Mouse (Mus musculus) G1E (cell line): ENCODE data around the gene Fcna. TPM values are rescaled to one million over a fixed set of nuclear protein-coding genes. Genes with fewer than 3 reads are reported as not detected.

Experiments
- ATAC-seq: 2 replicates; pipeline ENCODE4 v1.8.0; 2016; ENCODE audit warnings: mild to moderate bottlenecking; ENCODE audit not compliant: insufficient number of reproducible peaks, poor library complexity, low FRiP score, severe bottlenecking; ENCODE audit errors: extremely low read depth
- DNase-seq: peaks from one replicate; pipeline ENCODE4 v3.0.0; 2012; ENCODE audit warnings: low spot score
- H3K27me3 ChIP-seq: 2 replicates; pipeline ENCODE4 v1.6.1; 2012; ENCODE audit warnings: mild to moderate bottlenecking, low read length, inconsistent platforms; ENCODE audit not compliant: insufficient read depth
- H3K36me3 ChIP-seq: replicated peaks from 2 replicates; pipeline ENCODE3; 2012; ENCODE audit warnings: mild to moderate bottlenecking, inconsistent platforms
- H3K4me1 ChIP-seq: 2 replicates; pipeline ENCODE4 v1.6.1; 2012; ENCODE audit warnings: low read depth, low read length, inconsistent platforms, mixed read lengths; ENCODE audit not compliant: insufficient read depth
- H3K4me3 ChIP-seq: 2 replicates; pipeline ENCODE4 v1.5.1; 2012; ENCODE audit warnings: low read depth, mild to moderate bottlenecking, inconsistent platforms, low read length, moderate library complexity, mixed read lengths
- H3K9me3 ChIP-seq: replicated peaks from 2 replicates; pipeline ENCODE4 v1.6.1; 2012; ENCODE audit warnings: inconsistent platforms
- CTCF ChIP-seq: IDR thresholded peaks from 2 replicates; pipeline ENCODE4 v1.5.1; 2012; ENCODE audit warnings: low read depth, low read length, inconsistent platforms, mixed read lengths
- GATA1 ChIP-seq: IDR thresholded peaks from 2 replicates; pipeline ENCODE4 v1.6.1; 2012; ENCODE audit warnings: borderline replicate concordance, low read length, inconsistent platforms, mixed read lengths
- GATA2 ChIP-seq: IDR thresholded peaks from 2 replicates; pipeline ENCODE4 v1.6.1; 2012; ENCODE audit warnings: low read depth, low read length, inconsistent platforms, borderline replicate concordance
- POLR2AphosphoS5 ChIP-seq: IDR thresholded peaks from 2 replicates; pipeline ENCODE4 v1.6.1; 2012; ENCODE audit warnings: low read depth, low read length, inconsistent platforms; ENCODE audit not compliant: insufficient replicate concordance
- TAL1 ChIP-seq: conservative IDR thresholded peaks from 2 replicates; pipeline ENCODE4 v1.6.1; 2012; ENCODE audit warnings: low read depth, low read length, inconsistent platforms, mixed read lengths
- polyA plus RNA-seq: library from polyadenylated mRNA; stranded (reverse); fragments of >175 nt; gene quantifications from 2 replicates; pipeline ENCODE4 v1.2.3, GENCODE M21; 2012
- total RNA-seq, 2 experiments: library from RNA; stranded (forward) in 1 of 2; stranded (reverse) in 1 of 2; fragments of 200-1000 nt in 1 of 2; fragments of >200 nt in 1 of 2; fragmentation: Nextera tagmentation in 1 of 2; gene quantifications; 2 replicates each; pipeline ENCODE4 v1.2.3; 2014 to 2017

Gene Fcna
- total and polyA plus RNA-seq, 3 experiments: not detected

DNA sequence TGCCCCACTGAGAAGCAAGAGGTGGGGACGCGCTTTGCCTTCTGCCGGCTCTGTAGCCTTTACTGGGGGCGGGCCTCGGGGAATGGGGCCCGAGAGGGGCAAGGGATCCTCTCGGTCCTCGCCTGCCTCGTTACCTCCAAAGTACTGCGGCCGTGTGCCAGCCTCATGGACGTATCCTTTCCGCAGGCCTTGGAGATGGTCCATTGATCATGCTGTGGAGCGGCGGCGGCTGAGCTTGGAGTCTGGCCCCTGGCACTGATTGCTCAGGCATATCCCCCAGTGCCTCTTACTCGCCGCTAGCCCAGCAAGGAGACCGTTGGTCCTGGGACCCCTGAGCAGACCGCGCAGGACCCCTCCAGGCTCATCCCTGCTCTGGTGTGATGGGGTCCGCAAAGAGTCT is 11.4 kb downstream of the Fcna start:
- ATAC-seq (no peak), DNase-seq (no peak)
- Histone ChIP-seq H3K27me3 (peaks cover 66% of the 10 kb centered on the region), H3K9me3 (no peaks in the 10 kb centered on the region), H3K4me1 (peaks cover 3% of the 10 kb centered on the region; the same call in 1 of the 2 replicates), H3K36me3 (no peaks in the 10 kb centered on the region), H3K4me3 (no peak overlapping the region)
- TF ChIP-seq GATA1 (no peak), TAL1 (no peak), POLR2AphosphoS5 (no peak), GATA2 (no peak), CTCF (no peak)

DNA sequence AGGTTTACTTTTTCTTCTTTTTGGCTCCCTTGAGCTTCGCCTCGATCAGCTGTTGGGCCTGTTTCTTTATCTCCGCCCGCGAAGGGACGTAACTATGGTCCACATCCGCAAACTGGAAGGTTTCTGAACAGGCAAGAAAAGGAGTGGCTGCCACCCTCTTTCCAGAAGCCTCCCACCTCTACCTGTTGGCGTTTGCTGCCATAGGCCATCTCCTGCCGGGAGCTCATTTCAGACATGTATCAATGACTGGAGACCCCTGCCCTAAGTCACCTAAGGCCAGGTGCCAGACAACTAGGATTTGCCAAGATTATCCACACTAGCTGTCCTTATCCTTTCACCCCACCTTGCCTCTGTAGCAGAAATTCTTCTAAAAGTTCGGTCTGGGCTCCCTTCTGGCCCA is 19.2 kb downstream of the Fcna start:
- ATAC-seq (no peak), DNase-seq (no peak)

DNA sequence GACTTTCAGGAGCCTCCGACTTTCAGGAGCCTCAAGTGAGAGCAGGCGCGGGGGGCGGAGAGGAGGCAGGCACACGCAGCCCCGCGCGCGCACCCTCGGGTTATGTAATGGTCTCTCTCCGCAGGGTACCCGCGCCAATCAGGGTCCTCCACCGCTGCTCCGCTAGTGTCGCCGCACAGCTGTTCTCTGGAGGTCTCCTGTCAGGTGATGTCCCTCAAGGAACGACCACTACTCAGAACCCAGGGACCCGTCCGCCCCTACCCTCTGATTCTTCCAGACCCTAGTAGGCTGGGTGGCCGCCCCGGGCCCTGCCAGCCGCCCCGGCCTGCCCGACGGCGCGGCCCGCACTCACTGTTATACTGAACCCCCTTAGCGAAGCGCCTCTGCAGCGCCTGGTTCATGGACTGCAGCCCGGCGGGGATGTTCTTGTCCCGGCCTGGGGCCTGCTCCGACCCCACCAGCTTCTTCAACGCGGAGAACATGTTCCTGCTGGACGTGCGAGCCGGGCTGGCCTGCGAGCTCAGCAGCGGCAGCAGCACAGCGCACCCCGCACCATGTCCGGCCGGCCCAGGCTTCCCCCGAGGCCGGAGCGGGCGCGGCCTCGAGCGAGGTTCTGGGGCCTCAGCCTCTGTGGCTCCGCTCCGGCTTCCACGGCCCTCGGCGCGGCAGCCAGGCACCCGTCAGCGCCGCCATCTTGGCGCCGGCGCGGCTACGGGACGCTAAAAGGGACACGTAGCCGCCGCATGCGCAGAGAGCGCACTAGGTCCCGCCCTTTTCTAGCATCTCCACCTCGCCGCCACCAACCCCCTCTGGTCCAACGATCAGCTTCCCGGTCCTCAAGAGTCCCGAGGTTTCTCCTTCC is 19.8 kb downstream of the Fcna start, which contains the start of gene Rabl6:
Gene Rabl6, minus strand, starts transcription at position 761 of the 862 bp plus-strand sequence.
- DNase-seq (peak; percentile 87), ATAC-seq (peak; percentile 40)
- TF ChIP-seq GATA1 (no peak), TAL1 (no peak), POLR2AphosphoS5 (no peak), CTCF (no peak), GATA2 (no peak)
- peaks cover 30% of the 10 kb centered on the region for H3K36me3 ChIP-seq
- H3K4me3 ChIP-seq: peak within 1 kb of the TSS; percentile 98
- H3K4me1 ChIP-seq: peaks cover 19% of the 10 kb centered on the region
- H3K27me3 ChIP-seq: peaks cover 6% of the 10 kb centered on the region
- H3K9me3 ChIP-seq: no peaks in the 10 kb centered on the region

More for the DNA sequence above, 19.2 kb downstream of the Fcna start:
- Histone ChIP-seq H3K36me3 (peaks cover 23% of the 10 kb centered on the region), H3K4me3 (peak overlapping the region; percentile 98; the same call in 1 of the 2 replicates), H3K4me1 (peaks cover 19% of the 10 kb centered on the region), H3K27me3 (peaks cover 13% of the 10 kb centered on the region), H3K9me3 (no peaks in the 10 kb centered on the region)
- TF ChIP-seq GATA2 (no peak), GATA1 (no peak), TAL1 (no peak), CTCF (no peak), POLR2AphosphoS5 (no peak)

DNA sequence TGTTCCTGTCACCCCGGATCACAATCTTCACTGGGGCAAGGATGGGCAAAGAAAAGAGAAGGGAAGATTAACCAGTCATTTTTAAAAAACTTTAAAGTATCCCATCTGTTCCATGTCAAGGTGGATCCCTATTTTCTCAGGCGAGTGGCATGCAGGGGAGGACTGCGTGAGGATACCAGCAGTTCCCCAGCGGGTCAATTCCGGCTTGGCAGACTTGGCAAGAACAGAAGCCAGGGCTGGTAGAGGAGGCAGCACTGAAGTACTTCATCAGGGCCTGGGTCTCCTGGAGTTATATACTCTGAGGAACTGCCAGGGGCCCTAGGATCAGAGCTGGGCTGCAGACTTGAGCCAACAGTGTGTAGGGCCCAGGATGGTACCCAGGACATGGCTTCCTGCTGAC is 25.3 kb downstream of the Fcna start:
- no peaks in the 10 kb centered on the region for H3K27me3 ChIP-seq
- no peak for TF ChIP-seq POLR2AphosphoS5
- no peak for TF ChIP-seq CTCF
- no peak for TF ChIP-seq TAL1
- no peak for TF ChIP-seq GATA2
- TF ChIP-seq GATA1: no peak
- no peak for ATAC-seq
- no peak for DNase-seq
- no peak overlapping the region for H3K4me3 ChIP-seq
- peaks cover 14% of the 10 kb centered on the region for H3K4me1 ChIP-seq
- H3K9me3 ChIP-seq: no peaks in the 10 kb centered on the region
- H3K36me3 ChIP-seq: peaks cover 84% of the 10 kb centered on the region

DNA sequence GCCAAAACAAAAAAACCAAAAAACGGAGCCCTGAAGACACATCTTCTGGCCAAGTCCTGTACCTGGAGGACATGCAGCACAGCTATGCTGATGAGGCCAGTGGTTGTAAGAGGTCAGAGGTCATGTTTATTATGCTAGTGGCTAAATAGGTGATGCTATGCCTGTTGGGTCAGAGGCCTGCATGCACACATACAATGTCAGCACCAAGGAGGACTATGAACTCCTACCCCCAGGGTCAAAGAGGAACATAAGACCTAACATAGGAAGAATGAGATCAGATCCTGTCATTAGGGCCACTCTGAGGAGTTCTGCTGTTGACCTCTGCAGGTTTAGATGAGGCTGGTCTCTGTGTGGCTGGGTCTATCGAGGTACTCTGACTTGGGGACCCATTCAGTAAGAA is 27.8 kb downstream of the Fcna start:
- TF ChIP-seq POLR2AphosphoS5 (no peak), TAL1 (no peak), GATA2 (no peak), GATA1 (no peak)
- Histone ChIP-seq H3K4me3 (no peak overlapping the region), H3K36me3 (peaks cover 95% of the 10 kb centered on the region), H3K4me1 (no peaks in the 10 kb centered on the region; the same call in 1 of the 2 replicates), H3K27me3 (no peaks in the 10 kb centered on the region), H3K9me3 (no peaks in the 10 kb centered on the region)
- ATAC-seq (no peak), DNase-seq (no peak)

DNA sequence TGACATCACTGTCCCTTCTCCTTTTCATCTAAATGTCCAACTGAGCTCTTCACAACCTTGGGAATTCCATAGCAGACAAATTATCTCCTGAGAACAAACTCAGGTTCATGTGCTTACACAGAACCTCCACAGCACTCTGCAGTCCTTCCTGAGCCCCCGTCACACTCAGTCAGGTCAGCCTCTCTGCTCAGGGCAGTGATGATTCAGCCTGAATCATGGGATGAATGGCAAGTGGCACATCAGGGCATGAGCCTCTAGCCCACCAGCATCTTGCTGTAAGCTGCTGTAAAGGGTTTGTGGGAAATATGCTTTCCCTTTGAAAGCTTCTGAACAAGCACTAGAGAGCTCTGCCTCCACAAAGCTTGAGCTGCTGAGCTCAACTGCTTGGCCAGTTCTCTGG is 29.1 kb downstream of the Fcna start:
- no peaks in the 10 kb centered on the region for H3K9me3 ChIP-seq
- H3K4me1 ChIP-seq: no peaks in the 10 kb centered on the region
- peaks cover 94% of the 10 kb centered on the region for H3K36me3 ChIP-seq
- no peak overlapping the region for H3K4me3 ChIP-seq
- no peak for TF ChIP-seq CTCF
- TF ChIP-seq TAL1: no peak
- no peak for TF ChIP-seq GATA1
- TF ChIP-seq POLR2AphosphoS5: no peak
- TF ChIP-seq GATA2: no peak
- no peaks in the 10 kb centered on the region for H3K27me3 ChIP-seq
- no peak for ATAC-seq
- DNase-seq: no peak
